Mouse (Mus musculus) forebrain, embryonic 12.5 days (tissue): ENCODE data around the gene H2al2c. TPM values are rescaled to one million over a fixed set of nuclear protein-coding genes. Genes with fewer than 3 reads are reported as not detected.
"Not testable (repeated sequence)": the region's sequence is repeated elsewhere in the genome, so short reads cannot be mapped to it uniquely, and the experiment has no call there.

Experiments used
- ATAC-seq: fragments of 200-750 bp; cut with Nextera tagmentation; 2 replicates; pipeline ENCODE4 v1.8.0; 2017; ENCODE audit warnings: moderate TSS enrichment; ENCODE audit not compliant: low FRiP score
- H3K27ac ChIP-seq: fragments of 300-500 bp; sonication (generic); 2 replicates; pipeline ENCODE4 v1.5.1; 2016; ENCODE audit warnings: mild to moderate bottlenecking
- H3K27me3 ChIP-seq: fragments of 300-500 bp; sonication (generic); 2 replicates; pipeline ENCODE4 v1.6.1; 2016; ENCODE audit warnings: mild to moderate bottlenecking
- H3K36me3 ChIP-seq: fragments of 300-500 bp; sonication (generic); replicated peaks from 2 replicates; pipeline ENCODE4 v1.6.1; 2016; ENCODE audit warnings: mild to moderate bottlenecking
- H3K4me1 ChIP-seq: fragments of 300-500 bp; sonication (generic); 2 replicates; pipeline ENCODE4 v1.6.1; 2016
- H3K4me2 ChIP-seq: fragments of 300-500 bp; sonication (generic); 2 replicates; pipeline ENCODE4 v1.6.1; 2016; ENCODE audit warnings: mild to moderate bottlenecking, moderate library complexity
- H3K4me3 ChIP-seq: fragments of 300-500 bp; sonication (generic); replicated peaks from 2 replicates; pipeline ENCODE4 v1.5.1; 2016; ENCODE audit warnings: mild to moderate bottlenecking
- H3K9ac ChIP-seq: fragments of 300-500 bp; sonication (generic); 2 replicates; pipeline ENCODE4 v1.6.1; 2016; ENCODE audit warnings: mild to moderate bottlenecking
- H3K9me3 ChIP-seq: fragments of 300-500 bp; sonication (generic); 2 replicates; pipeline ENCODE4 v1.6.1; 2016
- WGBS: fragments of 180-500 bp; shearing (Covaris S2); methylation state at CpG from one replicate; pipeline ENCODE4 v1.1.7; 2016; 5-methylcytosine and 5-hydroxymethylcytosine counted together
- polyA plus RNA-seq: library from polyadenylated mRNA; unstranded; fragments of >200 nt; fragmentation: Nextera tagmentation; extraction: Ambion mirVana; gene quantifications from 2 replicates; pipeline ENCODE4 v1.2.1, GENCODE M21; 2016

Gene H2al2c
- polyA plus RNA-seq: not detected in 2 replicates

DNA sequence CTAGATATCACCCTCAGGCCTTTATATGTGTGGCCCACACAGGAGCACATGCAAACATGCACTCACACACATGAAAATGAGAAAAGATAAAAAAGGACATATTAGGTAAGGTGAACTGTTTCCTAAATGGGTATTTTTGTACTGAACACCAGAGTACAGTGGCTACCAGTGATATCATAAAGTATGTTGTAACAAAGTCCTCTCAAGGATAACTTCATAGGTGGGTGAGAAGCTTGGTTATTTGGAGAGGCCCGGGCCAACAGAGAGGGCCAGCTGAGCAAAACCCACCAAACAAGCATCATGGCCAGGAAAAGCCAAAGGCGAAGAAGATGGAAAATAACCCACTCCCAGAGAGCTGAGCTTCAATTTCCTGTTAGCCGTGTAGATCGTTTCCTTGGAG lies at the start of gene H2al2c:
Gene H2al2c, plus strand, starts transcription at position 301 of the 400 bp plus-strand sequence.
- not testable (repeated sequence) for H3K4me1 ChIP-seq
- WGBS: no CpG with 5 or more reads among the region's 4 CpGs

More for the DNA sequence above, at the start of gene H2al2c:
- not testable (repeated sequence) for H3K27ac ChIP-seq, H3K4me2 ChIP-seq, H3K9me3 ChIP-seq, H3K27me3 ChIP-seq, H3K9ac ChIP-seq, H3K36me3 ChIP-seq, H3K4me3 ChIP-seq, ATAC-seq

Other genes with a start within 250 kb of the H2al2c start
- gene Sry, start 64.6 kb downstream of the H2al2c start, polyA plus RNA-seq: not detected in 2 replicates
- gene H2al2b, start 121.6 kb downstream of the H2al2c start, polyA plus RNA-seq: not detected in 2 replicates
- gene Gm4064, start 197.1 kb downstream of the H2al2c start, polyA plus RNA-seq: not detected in 2 replicates
- gene Rbmy, start 231.6 kb downstream of the H2al2c start, polyA plus RNA-seq: not detected in 2 replicates
- gene Gm10256, start 231.6 kb downstream of the H2al2c start, polyA plus RNA-seq: not detected in 2 replicates